Mouse (Mus musculus) liver, embryonic 14.5 days (tissue): ENCODE measurements around the gene Acvr1b.

Experiments
- CTCF ChIP-seq: IDR thresholded peaks from 2 replicates; pipeline ENCODE4 v1.5.1; 2016; ENCODE audit warnings: antibody characterized with exemption, low read depth, control low read depth
- EP300 ChIP-seq: IDR thresholded peaks from 2 replicates; pipeline ENCODE4 v1.6.1; 2016; ENCODE audit warnings: antibody characterized with exemption, low read depth

DNA sequence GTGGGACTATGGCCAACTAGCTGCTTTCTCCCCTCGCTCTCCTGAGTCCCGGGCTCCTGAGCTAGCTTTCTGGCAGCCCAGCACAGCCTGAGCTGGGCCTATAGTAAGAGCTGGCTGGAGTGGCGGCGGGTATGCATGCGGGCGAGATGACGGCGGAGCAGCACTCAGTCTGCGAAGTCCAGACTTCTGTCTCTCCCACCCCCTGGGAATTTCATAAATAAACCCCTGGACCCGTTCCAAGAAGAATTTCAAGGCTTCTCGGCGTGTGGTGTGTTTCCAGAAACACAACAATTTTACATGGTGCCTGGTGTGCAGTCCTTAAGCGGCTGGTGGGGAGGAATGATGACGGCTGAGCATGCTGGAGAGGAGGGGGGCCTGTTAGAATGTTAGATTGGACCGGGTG is 10.8 kb upstream of the Acvr1b start:
- no peak for TF ChIP-seq CTCF
- TF ChIP-seq EP300, result no peak
